Mouse (Mus musculus) CD8-positive naive resting alpha-beta T cell, adult 57 days (primary cell): Measurements from ENCODE around the gene Mesp2. TPM values are rescaled to one million over a fixed set of nuclear protein-coding genes. Genes with fewer than 3 reads are reported as not detected.

Experiments
- total RNA-seq: library from RNA; stranded (reverse); gene quantifications from one replicate; pipeline ENCODE4 v1.2.4, GENCODE M21; 2023

The Mesp2 gene
- total RNA-seq, result not detected

DNA sequence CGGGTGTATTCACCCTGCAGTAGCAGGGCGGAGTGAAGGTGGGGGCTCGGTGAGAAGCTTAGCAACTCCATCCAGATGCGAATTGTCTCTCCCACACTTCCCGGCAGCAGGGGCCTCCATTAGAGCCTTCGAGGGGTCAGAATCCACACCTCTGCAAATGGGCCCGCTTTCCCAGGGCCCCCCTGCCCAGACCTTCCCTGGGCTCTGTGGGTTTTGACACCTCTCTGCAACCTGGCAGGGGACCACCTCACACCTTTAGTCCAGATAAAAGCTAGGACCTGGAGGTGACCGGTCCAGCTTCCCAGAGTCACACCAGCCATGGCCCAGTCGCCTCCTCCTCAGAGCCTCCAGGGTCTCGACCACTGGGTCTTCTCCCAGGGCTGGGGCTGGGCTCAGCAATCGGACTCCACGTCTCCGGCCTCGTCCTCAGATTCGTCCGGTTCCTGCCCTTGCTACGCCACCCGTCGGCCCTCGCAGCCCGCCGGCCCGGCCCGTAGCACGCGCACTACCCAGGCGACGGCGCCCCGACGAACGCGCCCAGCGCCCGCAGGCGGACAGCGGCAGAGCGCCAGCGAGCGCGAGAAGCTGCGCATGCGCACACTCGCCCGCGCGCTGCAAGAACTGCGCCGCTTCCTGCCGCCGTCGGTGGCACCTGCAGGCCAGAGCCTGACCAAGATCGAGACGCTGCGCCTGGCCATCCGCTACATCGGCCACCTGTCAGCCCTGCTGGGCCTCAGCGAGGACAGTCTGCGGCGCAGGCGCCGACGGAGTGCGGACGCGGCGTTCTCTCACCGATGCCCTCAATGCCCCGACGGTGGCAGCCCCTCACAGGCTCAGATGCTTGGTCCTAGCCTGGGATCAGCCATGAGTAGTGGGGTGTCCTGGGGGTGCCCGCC, at the start of gene Mesp2:
Gene Mesp2 (plus strand): TSS at position 117 of the 896 bp plus-strand sequence.

DNA sequence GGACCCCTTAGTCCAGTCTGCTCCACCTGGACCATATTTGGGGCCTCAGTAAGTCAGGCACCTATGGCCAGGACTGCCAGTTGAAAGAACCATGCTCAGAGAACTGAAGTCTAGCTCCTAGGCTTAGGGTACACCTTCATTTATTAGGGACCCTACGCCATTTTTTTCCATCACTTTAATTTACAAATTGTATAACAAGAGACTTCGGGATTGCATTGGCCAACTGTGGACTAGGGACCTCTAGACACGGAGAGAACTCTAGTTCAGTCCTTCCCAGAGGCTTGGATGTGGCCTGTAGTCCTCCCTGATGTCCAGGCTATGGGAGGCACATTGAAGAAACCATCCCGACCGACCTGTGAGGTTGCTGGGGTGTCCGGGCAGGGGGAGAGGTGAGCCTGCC, 16.8 kb upstream of the Mesp2 start, which contains the start of gene Mesp1:
Gene Mesp1 (minus strand): TSS at position 101 of the 400 bp plus-strand sequence.

DNA sequence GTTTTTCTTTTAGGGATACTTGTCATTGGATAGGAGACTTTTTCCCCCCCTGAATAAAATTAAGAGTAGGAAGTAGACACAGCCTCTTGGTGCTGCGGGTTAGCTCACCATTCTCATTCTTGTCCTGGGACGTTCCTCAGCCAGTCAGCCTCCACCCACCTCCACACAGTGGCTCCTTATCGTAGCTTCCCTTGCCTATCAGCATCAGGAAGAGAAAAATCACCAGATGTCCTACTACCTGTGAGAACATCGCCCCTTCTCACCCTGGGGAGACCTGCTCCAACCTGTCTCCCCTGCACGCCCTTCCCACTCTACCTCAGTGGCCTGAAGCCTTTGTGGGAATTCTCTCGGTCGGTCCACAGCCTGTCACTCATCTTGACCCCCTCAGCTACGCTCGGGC, 50.3 kb downstream of the Mesp2 start, which contains the start of gene Anpep:
Gene Anpep (minus strand): TSS at position 249 of the 400 bp plus-strand sequence.

Other genes starting within 250 kb of the Mesp2 start
- not detected for gene Rhcg, start 193.1 kb upstream of the Mesp2 start, total RNA-seq
- gene Ticrr, start 150.5 kb upstream of the Mesp2 start, total RNA-seq, result 0.77 TPM
- 6.6 TPM for gene Kif7, start 95.0 kb upstream of the Mesp2 start, total RNA-seq
- gene Plin1, start 77.8 kb upstream of the Mesp2 start, total RNA-seq, result not detected
- 0.73 TPM for gene Pex11a, start 67.6 kb upstream of the Mesp2 start, total RNA-seq
- gene Wdr93, start 67.6 kb upstream of the Mesp2 start, total RNA-seq, result not detected
- gene Mesp1, start 16.9 kb upstream of the Mesp2 start, total RNA-seq, result not detected
- gene Anpep, start 50.3 kb downstream of the Mesp2 start, total RNA-seq, result 0.92 TPM
- gene Ap3s2, start 109.9 kb downstream of the Mesp2 start, total RNA-seq, result 20.2 TPM
- not detected for gene Arpin, start 124.6 kb downstream of the Mesp2 start, total RNA-seq
- gene Zfp710, start 214.1 kb downstream of the Mesp2 start, total RNA-seq, result 26.3 TPM